Comparison of ENCODE assay signal across 8 mouse cellular contexts in genomic region chr2:136648606-136649005, GRCm38 (mm10).
DNase-seq lines count a peak whose midpoint lies in the region; ATAC-seq and TF ChIP-seq lines count a peak whose summit lies in the region.

No protein-coding gene starts in this region.

- no peak overlapping the region for H3K9ac ChIP-seq in midbrain, postnatal 0 days (replicated peaks; ENCODE audit: low read length, poor library complexity, severe bottlenecking)
- no peak overlapping the region for H3K9ac ChIP-seq in kidney, embryonic 15.5 days
- no peak overlapping the region for H3K9ac ChIP-seq in liver, embryonic 11.5 days (ENCODE audit: low read depth, low read length)

- no peaks in the 10 kb centered on the region for H3K27me3 ChIP-seq in midbrain, postnatal 0 days (ENCODE audit: insufficient read depth, low read length)
- no peaks in the 10 kb centered on the region for H3K27me3 ChIP-seq in midbrain, embryonic 10.5 days (ENCODE audit: low read depth, poor library complexity, severe bottlenecking)
- no peaks in the 10 kb centered on the region for H3K27me3 ChIP-seq in kidney, embryonic 15.5 days
- H3K27me3 ChIP-seq in liver, embryonic 11.5 days (replicated peaks; ENCODE audit: control insufficient read depth, insufficient read depth, low read length): no peaks in the 10 kb centered on the region

- TF ChIP-seq CTCF in midbrain, postnatal 0 days (IDR thresholded peaks at IDR 0.05): no peak

- peak; percentile 52 for DNase-seq in midbrain, postnatal 0 days (ENCODE audit: low spot score)
- no peak for DNase-seq in midbrain, embryonic 10.5 days (ENCODE audit: low spot score)
- DNase-seq in cerebellum, adult 9-11 months: peak; percentile 95
- peak; percentile 56 for DNase-seq in ovary, postnatal 36 days (ENCODE audit: low spot score)
- DNase-seq in spleen, adult 18-20 months: no peak
- no peak for DNase-seq in liver, embryonic 11.5 days (ENCODE audit: low spot score)
- DNase-seq in embryo, embryonic 10 days (ENCODE audit: low spot score): no peak

- no peaks in the 10 kb centered on the region for H3K9me3 ChIP-seq in midbrain, postnatal 0 days (ENCODE audit: low read length)
- no peaks in the 10 kb centered on the region for H3K9me3 ChIP-seq in midbrain, embryonic 10.5 days (replicated peaks)
- H3K9me3 ChIP-seq in kidney, embryonic 15.5 days (replicated peaks): no peaks in the 10 kb centered on the region
- no peaks in the 10 kb centered on the region for H3K9me3 ChIP-seq in liver, embryonic 11.5 days (ENCODE audit: control insufficient read depth, low read length)

- ATAC-seq in midbrain, postnatal 0 days (ENCODE audit: low FRiP score): no peak
- ATAC-seq in kidney, embryonic 15.5 days (replicated peaks; ENCODE audit: low FRiP score): peak; percentile 58; the same call in 1 of the 2 replicates
- no peak for ATAC-seq in liver, embryonic 11.5 days (replicated peaks; ENCODE audit: low FRiP score)

- 71% methylated on average over 5 of the region's 5 CpGs for WGBS in midbrain, postnatal 0 days
- 84% methylated on average over 5 of the region's 5 CpGs for WGBS in midbrain, embryonic 10.5 days
- WGBS in kidney, embryonic 15.5 days: 67% methylated on average over 5 of the region's 5 CpGs
- WGBS in liver, embryonic 11.5 days: 81% methylated on average over 5 of the region's 5 CpGs

- H3K4me2 ChIP-seq in midbrain, postnatal 0 days (ENCODE audit: low read depth, low read length, poor library complexity, severe bottlenecking): no peak overlapping the region
- no peak overlapping the region for H3K4me2 ChIP-seq in kidney, embryonic 15.5 days
- no peak overlapping the region for H3K4me2 ChIP-seq in liver, embryonic 11.5 days

- H3K27ac ChIP-seq in midbrain, postnatal 0 days (ENCODE audit: low read depth, low read length): no peak overlapping the region
- no peak overlapping the region for H3K27ac ChIP-seq in midbrain, embryonic 10.5 days (replicated peaks)
- no peak overlapping the region for H3K27ac ChIP-seq in kidney, embryonic 15.5 days
- H3K27ac ChIP-seq in liver, embryonic 11.5 days (ENCODE audit: low read depth, low read length): no peak overlapping the region

- H3K36me3 ChIP-seq in midbrain, postnatal 0 days (ENCODE audit: insufficient read depth, low read length): no peaks in the 10 kb centered on the region
- H3K36me3 ChIP-seq in midbrain, embryonic 10.5 days: no peaks in the 10 kb centered on the region
- H3K36me3 ChIP-seq in kidney, embryonic 15.5 days: no peaks in the 10 kb centered on the region
- no peaks in the 10 kb centered on the region for H3K36me3 ChIP-seq in liver, embryonic 11.5 days (ENCODE audit: control insufficient read depth, insufficient read depth, low read length)

- H3K4me1 ChIP-seq in midbrain, postnatal 0 days (ENCODE audit: insufficient read depth, low read length): no peaks in the 10 kb centered on the region
- no peaks in the 10 kb centered on the region for H3K4me1 ChIP-seq in midbrain, embryonic 10.5 days
- no peaks in the 10 kb centered on the region for H3K4me1 ChIP-seq in kidney, embryonic 15.5 days
- H3K4me1 ChIP-seq in liver, embryonic 11.5 days (replicated peaks; ENCODE audit: control insufficient read depth, insufficient read depth, low read length): no peaks in the 10 kb centered on the region

- no peak overlapping the region for H3K4me3 ChIP-seq in midbrain, postnatal 0 days (ENCODE audit: low read depth, low read length)
- no peak overlapping the region for H3K4me3 ChIP-seq in midbrain, embryonic 10.5 days
- no peak overlapping the region for H3K4me3 ChIP-seq in kidney, embryonic 15.5 days (replicated peaks)
- H3K4me3 ChIP-seq in liver, embryonic 11.5 days (ENCODE audit: low read depth, low read length): no peak overlapping the region

Comparison
In these comparisons a context has a peak if more than half of its experiments do, and no peak if none do; other contexts are left out.
1. DNase-seq: peak in midbrain, postnatal 0 days (single experiment), cerebellum, adult 9-11 months (single experiment) and ovary, postnatal 36 days (single experiment); none in midbrain, embryonic 10.5 days (single experiment), spleen, adult 18-20 months (0 of 2), liver, embryonic 11.5 days (single experiment) and embryo, embryonic 10 days (single experiment).